Mouse (Mus musculus): Measurements from ENCODE around the gene Wapl. TPM values are rescaled to one million over a fixed set of nuclear protein-coding genes. Genes with fewer than 3 reads are reported as not detected.

Gene Wapl
- polyA plus RNA-seq (2016; fragmentation: Nextera tagmentation; extraction: Ambion mirVana), result 17.5 and 27.1 TPM in 2 replicates

GRCm38 (mm10) chr14:34673395-34674228 is at the start of gene Wapl:
Gene Wapl (plus strand): TSS chr14:34673928.
- Histone ChIP-seq H3K9me3 (no peaks in the 10 kb centered on the region), H3K36me3 (peaks cover 12% of the 10 kb centered on the region), H3K27ac (peak within 1 kb of the TSS; percentile 99), H3K4me3 (peak within 1 kb of the TSS; percentile 98), H3K27me3 (ENCODE audit: insufficient read depth, poor library complexity, severe bottlenecking) (no peaks in the 10 kb centered on the region), H3K4me1 (peaks cover 3% of the 10 kb centered on the region; the same call in 1 of the 2 replicates)
- under 1% methylated on average over 90 of the region's 90 CpGs for WGBS
- peak; percentile 98 for DNase-seq (ENCODE audit: low spot score)

GRCm38 (mm10) chr14:34626824-34627223 is 46.9 kb upstream of the Wapl start:
- DNase-seq (ENCODE audit: low spot score), result no peak
- H3K36me3 ChIP-seq, result no peaks in the 10 kb centered on the region
- no peaks in the 10 kb centered on the region for H3K9me3 ChIP-seq
- H3K4me1 ChIP-seq, result peaks cover 11% of the 10 kb centered on the region; the same call in 1 of the 2 replicates
- H3K4me3 ChIP-seq, result no peak overlapping the region
- no peaks in the 10 kb centered on the region for H3K27me3 ChIP-seq (ENCODE audit: insufficient read depth, poor library complexity, severe bottlenecking)
- WGBS, result 83% methylated on average over 7 of the region's 7 CpGs
- H3K27ac ChIP-seq, result no peak overlapping the region

DNA sequence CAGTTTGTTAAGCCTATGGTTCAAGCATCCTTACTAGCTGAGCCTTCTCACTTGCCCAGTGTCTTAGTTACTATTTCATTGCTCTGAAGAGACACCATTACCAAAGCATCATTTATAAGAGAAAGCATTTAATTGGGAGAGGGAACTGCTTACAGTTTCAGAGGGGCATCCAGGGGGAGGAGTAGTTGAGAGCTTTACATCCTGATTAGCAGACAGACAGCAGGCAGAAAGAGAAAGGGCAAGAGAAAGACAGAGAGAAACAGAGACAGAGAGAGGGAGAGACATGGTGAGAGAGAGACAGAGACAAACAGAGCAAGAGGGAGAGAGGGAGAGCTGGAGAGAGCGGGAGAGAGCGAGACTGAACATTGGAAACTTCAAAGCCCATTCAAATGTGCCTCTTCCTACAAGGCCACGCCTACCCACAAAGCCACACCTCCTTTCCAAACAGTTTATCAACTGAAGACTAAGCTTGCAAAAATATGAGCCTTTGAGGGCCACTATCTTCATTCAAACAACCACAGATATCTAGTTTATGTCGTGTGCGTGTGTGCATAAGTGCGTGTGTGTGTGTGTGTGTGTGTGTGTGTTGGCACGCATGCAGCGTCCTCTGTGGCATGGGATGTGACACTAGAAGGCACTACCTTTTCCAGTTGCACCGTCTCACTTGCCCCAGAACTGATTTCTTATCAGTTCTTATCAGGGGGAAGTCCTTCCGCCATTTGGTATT is 40.8 kb upstream of the Wapl start:
- H3K9me3 ChIP-seq, result no peaks in the 10 kb centered on the region
- no peak overlapping the region for H3K4me3 ChIP-seq
- H3K4me1 ChIP-seq, result no peaks in the 10 kb centered on the region
- WGBS, result 69% methylated on average over 10 of the region's 10 CpGs
- no peaks in the 10 kb centered on the region for H3K36me3 ChIP-seq
- no peaks in the 10 kb centered on the region for H3K27me3 ChIP-seq (ENCODE audit: insufficient read depth, poor library complexity, severe bottlenecking)
- H3K27ac ChIP-seq, result no peak overlapping the region
- no peak for DNase-seq (ENCODE audit: low spot score)

GRCm38 (mm10) chr14:34635192-34635591 is 38.5 kb upstream of the Wapl start:
- 38% methylated on average over 7 of the region's 7 CpGs for WGBS
- DNase-seq (ENCODE audit: low spot score), result no peak
- Histone ChIP-seq H3K9me3 (no peaks in the 10 kb centered on the region), H3K4me3 (no peak overlapping the region), H3K36me3 (no peaks in the 10 kb centered on the region), H3K4me1 (no peaks in the 10 kb centered on the region), H3K27me3 (ENCODE audit: insufficient read depth, poor library complexity, severe bottlenecking) (no peaks in the 10 kb centered on the region), H3K27ac (no peak overlapping the region)

DNA sequence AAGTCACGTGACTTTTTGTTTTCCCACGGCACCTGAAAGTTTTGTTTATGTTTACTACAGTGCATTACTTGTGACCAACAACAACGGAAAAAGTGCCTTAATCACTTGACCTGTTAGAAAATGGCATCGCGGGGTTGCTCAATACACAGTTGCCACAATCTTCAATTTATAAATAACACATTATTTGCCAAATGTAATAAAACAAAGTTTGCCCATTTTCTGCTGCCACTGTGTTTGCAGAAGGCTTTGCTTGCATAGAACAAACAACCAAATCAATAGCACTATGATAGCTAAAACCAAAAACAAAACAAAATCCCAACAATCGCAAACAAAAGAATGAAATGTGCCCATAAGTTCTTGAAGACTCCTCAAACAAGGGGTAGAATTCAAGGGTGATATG is 38.0 kb upstream of the Wapl start:
- no peaks in the 10 kb centered on the region for H3K27me3 ChIP-seq (ENCODE audit: insufficient read depth, poor library complexity, severe bottlenecking)
- no peaks in the 10 kb centered on the region for H3K9me3 ChIP-seq
- 82% methylated on average over 6 of the region's 6 CpGs for WGBS
- no peak overlapping the region for H3K27ac ChIP-seq
- no peak overlapping the region for H3K4me3 ChIP-seq
- H3K4me1 ChIP-seq, result no peaks in the 10 kb centered on the region
- H3K36me3 ChIP-seq, result no peaks in the 10 kb centered on the region
- no peak for DNase-seq (ENCODE audit: low spot score)

DNA sequence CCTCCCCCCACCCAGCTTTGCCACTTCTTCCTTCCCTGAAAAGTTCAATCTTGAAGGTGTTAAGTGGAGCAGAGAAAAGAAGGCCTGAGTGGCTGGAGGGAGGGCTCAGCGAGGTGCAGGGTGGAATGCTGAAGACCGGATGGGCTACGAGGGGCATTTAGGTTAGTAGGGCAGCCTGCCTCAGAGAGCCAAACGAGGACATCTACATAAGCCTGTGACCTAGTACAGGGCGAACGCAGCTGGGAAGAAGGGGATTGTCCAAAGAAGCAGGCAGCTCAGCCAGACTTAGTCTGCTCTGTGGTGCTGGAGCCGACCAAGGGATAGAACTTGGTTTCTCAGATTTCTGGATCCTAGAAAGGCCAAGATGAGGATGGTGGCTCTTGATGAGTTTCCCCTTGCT is 29.6 kb upstream of the Wapl start:
- H3K9me3 ChIP-seq, result no peaks in the 10 kb centered on the region
- H3K4me3 ChIP-seq, result no peak overlapping the region
- H3K36me3 ChIP-seq, result no peaks in the 10 kb centered on the region
- 48% methylated on average over 7 of the region's 7 CpGs for WGBS
- no peaks in the 10 kb centered on the region for H3K27me3 ChIP-seq (ENCODE audit: insufficient read depth, poor library complexity, severe bottlenecking)
- H3K4me1 ChIP-seq, result peaks cover 4% of the 10 kb centered on the region; the same call in 1 of the 2 replicates
- no peak for DNase-seq (ENCODE audit: low spot score)
- H3K27ac ChIP-seq, result no peak overlapping the region

- no peaks in the 10 kb centered on the region for H3K27me3 ChIP-seq (ENCODE audit: insufficient read depth, poor library complexity, severe bottlenecking)
- 89% methylated on average over 8 of the region's 8 CpGs for WGBS
- DNase-seq (ENCODE audit: low spot score), result no peak
These were observed 25.8 kb upstream of the Wapl start for GRCm38 (mm10) chr14:34647870-34648475.

GRCm38 (mm10) chr14:34657131-34657530 is 16.6 kb upstream of the Wapl start:
- WGBS, result 93% methylated on average over 5 of the region's 5 CpGs
- DNase-seq (ENCODE audit: low spot score), result no peak

More at GRCm38 (mm10) chr14:34647870-34648475, 25.8 kb upstream of the Wapl start:
- Histone ChIP-seq H3K4me1 (peaks cover 4% of the 10 kb centered on the region; the same call in 1 of the 2 replicates), H3K9me3 (no peaks in the 10 kb centered on the region), H3K36me3 (no peaks in the 10 kb centered on the region), H3K27ac (no peak overlapping the region), H3K4me3 (no peak overlapping the region)

GRCm38 (mm10) chr14:34660351-34660787 is 13.4 kb upstream of the Wapl start:
- no peak overlapping the region for H3K4me3 ChIP-seq
- peak; percentile 81 for DNase-seq (ENCODE audit: low spot score)
- peaks cover 18% of the 10 kb centered on the region for H3K4me1 ChIP-seq
- H3K36me3 ChIP-seq, result no peaks in the 10 kb centered on the region
- H3K27ac ChIP-seq, result peak overlapping the region; percentile 83
- H3K9me3 ChIP-seq, result no peaks in the 10 kb centered on the region; the same call in 1 of the 2 replicates
- WGBS, result 21% methylated on average over 7 of the region's 7 CpGs
- peaks cover 30% of the 10 kb centered on the region for H3K27me3 ChIP-seq (ENCODE audit: insufficient read depth, poor library complexity, severe bottlenecking)

More at GRCm38 (mm10) chr14:34657131-34657530, 16.6 kb upstream of the Wapl start:
- Histone ChIP-seq H3K9me3 (no peaks in the 10 kb centered on the region; the same call in 1 of the 2 replicates), H3K36me3 (no peaks in the 10 kb centered on the region), H3K27ac (no peak overlapping the region), H3K27me3 (ENCODE audit: insufficient read depth, poor library complexity, severe bottlenecking) (peaks cover 25% of the 10 kb centered on the region), H3K4me3 (no peak overlapping the region), H3K4me1 (peaks cover 18% of the 10 kb centered on the region)

GRCm38 (mm10) chr14:34660788-34661591 is 12.7 kb upstream of the Wapl start:
- H3K27me3 ChIP-seq (ENCODE audit: insufficient read depth, poor library complexity, severe bottlenecking), result peaks cover 30% of the 10 kb centered on the region
- H3K4me3 ChIP-seq, result peak overlapping the region; percentile 69
- H3K9me3 ChIP-seq, result no peaks in the 10 kb centered on the region; the same call in 1 of the 2 replicates
- 7% methylated on average over 22 of the region's 22 CpGs for WGBS
- peak overlapping the region; percentile 83 for H3K27ac ChIP-seq
- H3K36me3 ChIP-seq, result no peaks in the 10 kb centered on the region
- DNase-seq (ENCODE audit: low spot score), result peak; percentile 79
- peaks cover 18% of the 10 kb centered on the region for H3K4me1 ChIP-seq

DNA sequence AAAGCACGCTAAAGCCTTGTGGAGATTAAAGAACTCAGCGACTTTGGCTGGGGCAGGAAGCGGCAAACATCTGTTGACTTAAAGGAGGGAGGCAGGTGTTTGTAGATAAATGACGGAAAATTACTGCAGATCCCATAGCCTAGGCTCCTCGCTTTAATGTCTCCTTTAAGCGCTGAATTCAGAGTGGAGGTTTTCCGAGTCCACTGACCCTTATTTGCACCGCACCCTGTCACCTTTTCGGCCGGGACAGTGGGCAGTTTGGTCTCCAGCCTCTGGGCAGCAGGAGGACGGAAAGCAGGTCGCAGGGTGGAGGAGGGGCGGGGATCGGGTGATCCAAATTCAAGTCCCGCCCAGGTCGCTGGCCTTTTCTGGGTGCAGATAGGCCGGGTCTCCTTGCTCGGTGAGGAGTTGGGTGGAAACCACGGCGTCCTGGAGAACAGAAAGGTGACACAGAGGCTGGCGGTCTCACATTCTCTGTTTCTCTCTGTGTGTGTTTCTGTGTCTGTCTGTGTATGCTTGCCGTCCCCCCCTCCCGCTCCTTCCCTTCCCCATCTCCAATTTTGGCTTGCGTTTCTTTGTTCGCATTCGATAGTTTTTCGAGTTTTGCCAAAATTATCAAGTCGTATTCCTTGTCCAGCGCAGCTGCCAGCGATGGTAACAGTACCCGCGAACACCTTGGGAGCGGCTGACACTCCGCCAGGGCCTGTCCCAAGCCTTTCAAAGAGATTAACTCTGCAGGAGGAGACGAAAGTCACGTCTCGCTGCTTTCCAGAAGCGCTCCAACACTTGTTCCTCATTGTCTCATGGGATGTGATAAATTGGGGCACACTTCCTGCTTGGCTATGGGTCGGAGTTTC is 11.9 kb upstream of the Wapl start:
- H3K36me3 ChIP-seq, result no peaks in the 10 kb centered on the region
- H3K4me1 ChIP-seq, result peaks cover 18% of the 10 kb centered on the region
- no peaks in the 10 kb centered on the region; the same call in 1 of the 2 replicates for H3K9me3 ChIP-seq
- peak overlapping the region; percentile 83 for H3K27ac ChIP-seq
- peak overlapping the region; percentile 69 for H3K4me3 ChIP-seq
- under 1% methylated on average over 39 of the region's 39 CpGs for whole genome bisulfite sequencing
- DNase-seq (ENCODE audit: low spot score), result peak; percentile 92
- peaks cover 30% of the 10 kb centered on the region for H3K27me3 ChIP-seq (ENCODE audit: insufficient read depth, poor library complexity, severe bottlenecking)
